Mouse (Mus musculus) liver, embryonic 14.5 days (tissue): ENCODE data around the gene Amn1.

Experiments
- CTCF ChIP-seq: IDR thresholded peaks from 2 replicates; pipeline ENCODE4 v1.5.1; 2016; ENCODE audit warnings: antibody characterized with exemption, low read depth, control low read depth
- EP300 ChIP-seq: IDR thresholded peaks from 2 replicates; pipeline ENCODE4 v1.6.1; 2016; ENCODE audit warnings: antibody characterized with exemption, low read depth

GRCm38 (mm10) chr6:149154116-149155030, 34.1 kb downstream of the Amn1 start:
- TF ChIP-seq CTCF (no peak), EP300 (no peak)
